9 mouse cellular contexts compared by ENCODE assay signal in the genomic region with DNA sequence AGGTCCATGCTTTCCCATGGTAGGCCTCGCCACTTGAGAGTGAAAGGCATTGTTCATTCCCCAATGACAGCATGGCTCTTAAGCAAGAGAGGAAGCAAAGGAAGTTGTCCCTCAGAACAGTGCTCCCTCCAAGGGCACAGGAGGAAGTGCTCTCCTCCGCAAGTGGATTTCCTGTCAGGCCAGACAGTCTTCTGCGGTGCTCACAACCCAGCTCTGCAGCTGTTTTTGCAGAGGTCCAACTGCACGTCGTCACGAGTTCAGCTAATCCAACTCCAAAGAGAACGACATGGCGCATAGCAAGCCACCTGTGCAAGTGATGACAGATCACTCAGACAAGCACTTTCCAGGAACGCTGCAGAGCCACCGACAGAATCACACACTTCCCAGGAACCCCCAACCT.
DNase-seq lines count a peak whose midpoint lies in the region; ATAC-seq lines count a peak whose summit lies in the region.
"Had no signal": no experiment of that assay in that cellular context is flagged by ENCODE, and none has a peak within 500 bp of the region (broad histone marks: within the 10 kb centered on the region; RNA-seq: fewer than 3 reads in every experiment).

No protein-coding gene starts in this region.

- ATAC-seq in forebrain, embryonic 16.5 days, result no peak

- H3K9ac ChIP-seq in forebrain, embryonic 16.5 days (replicated peaks; ENCODE audit: low read depth, low read length), result no peak overlapping the region
- H3K9ac ChIP-seq: embryonic facial prominence, embryonic 13.5 days had no signal

- H3K27ac ChIP-seq in forebrain, embryonic 10.5 days, result 0 out of 2 replicates have a peak overlapping the region, but pooled peaks have one; percentile 22
- H3K27ac ChIP-seq in forebrain, embryonic 16.5 days (ENCODE audit: low read length), result no peak overlapping the region
- H3K27ac ChIP-seq: embryonic facial prominence, embryonic 13.5 days had no signal

- DNase-seq in forebrain, embryonic 10.5 days (ENCODE audit: extremely low spot score, low spot score), result no peak
- DNase-seq in forelimb bud, embryonic 11.5 days (ENCODE audit: low read depth, low spot score), result peak; percentile 48
- peak; percentile 24 to 41 for DNase-seq in kidney, postnatal 4 days
- DNase-seq in naive thymus-derived CD4-positive, alpha-beta T cell, adult 2 months (ENCODE audit: low read depth), result peak; percentile 51
- no peak for DNase-seq in left cerebral cortex, adult 8-10 months (ENCODE audit: low spot score in 2 of 2)
- DNase-seq in left cerebral cortex, adult 11 months (ENCODE audit: low spot score), result no peak
- no peak for DNase-seq in urinary bladder, postnatal 14 days (ENCODE audit: low spot score)

- H3K36me3 ChIP-seq in forebrain, embryonic 10.5 days (replicated peaks), result no peaks in the 10 kb centered on the region
- H3K36me3 ChIP-seq in forebrain, embryonic 16.5 days (ENCODE audit: control insufficient read depth, insufficient read depth), result no peaks in the 10 kb centered on the region
- H3K36me3 ChIP-seq: embryonic facial prominence, embryonic 13.5 days had no signal

- no peak overlapping the region for H3K4me2 ChIP-seq in forebrain, embryonic 16.5 days (ENCODE audit: low read length)
- H3K4me2 ChIP-seq: embryonic facial prominence, embryonic 13.5 days had no signal

- peaks cover 59% of the 10 kb centered on the region for H3K4me1 ChIP-seq in forebrain, embryonic 10.5 days
- peaks cover 17% of the 10 kb centered on the region for H3K4me1 ChIP-seq in forebrain, embryonic 16.5 days (replicated peaks; ENCODE audit: control insufficient read depth, insufficient read depth, low read length)

- WGBS in forebrain, embryonic 10.5 days, result 82% methylated on average over 10 of the region's 10 CpGs
- 74% methylated on average over 10 of the region's 10 CpGs for WGBS in forebrain, embryonic 16.5 days

- H3K27me3 ChIP-seq in forebrain, embryonic 10.5 days (ENCODE audit: poor library complexity, severe bottlenecking), result no peaks in the 10 kb centered on the region
- H3K27me3 ChIP-seq in forebrain, embryonic 16.5 days (replicated peaks; ENCODE audit: control insufficient read depth, insufficient read depth, low read length), result no peaks in the 10 kb centered on the region
- H3K27me3 ChIP-seq: embryonic facial prominence, embryonic 13.5 days had no signal

- no peaks in the 10 kb centered on the region for H3K9me3 ChIP-seq in forebrain, embryonic 10.5 days
- no peaks in the 10 kb centered on the region for H3K9me3 ChIP-seq in forebrain, embryonic 16.5 days (ENCODE audit: control insufficient read depth, low read length)
- H3K9me3 ChIP-seq: embryonic facial prominence, embryonic 13.5 days had no signal

- H3K4me3 ChIP-seq in forebrain, embryonic 10.5 days, result no peak overlapping the region
- no peak overlapping the region for H3K4me3 ChIP-seq in forebrain, embryonic 16.5 days (replicated peaks; ENCODE audit: low read length)
- H3K4me3 ChIP-seq: embryonic facial prominence, embryonic 13.5 days had no signal

Comparison
In these comparisons a context has a peak if more than half of its experiments do, and no peak if none do; other contexts are left out.
1. DNase-seq: peak in forelimb bud, embryonic 11.5 days (single experiment), kidney, postnatal 4 days (2 of 2) and naive thymus-derived CD4-positive, alpha-beta T cell, adult 2 months (single experiment); none in forebrain, embryonic 10.5 days (single experiment), left cerebral cortex, adult 8-10 months (0 of 2), left cerebral cortex, adult 11 months (single experiment) and urinary bladder, postnatal 14 days (single experiment).